Mouse (Mus musculus) liver, adult 2 months (tissue): Measurements from ENCODE around the gene Spata45. TPM values are rescaled to one million over a fixed set of nuclear protein-coding genes. Genes with fewer than 3 reads are reported as not detected.

ENCODE experiments used
- DNase-seq: peaks from one replicate; pipeline ENCODE4 v3.0.0-alpha.2; 2011; ENCODE audit warnings: low read depth, low spot score; ENCODE audit errors: extremely low read depth
- H3K27ac ChIP-seq: fragments of 200-500 bp; replicated peaks from 2 replicates; pipeline ENCODE4 v1.5.1; 2012; ENCODE audit warnings: low read depth, mild to moderate bottlenecking, control low read depth, inconsistent platforms, low read length; ENCODE audit not compliant: insufficient read depth
- H3K27me3 ChIP-seq: fragments of 200-500 bp; 2 replicates; pipeline ENCODE4 v1.6.1; 2012; ENCODE audit warnings: mild to moderate bottlenecking, moderate library complexity, low read length, inconsistent platforms; ENCODE audit not compliant: control insufficient read depth, insufficient read depth
- H3K36me3 ChIP-seq: fragments of 200-500 bp; 2 replicates; pipeline ENCODE4 v1.6.1; 2012; ENCODE audit warnings: low read length, inconsistent platforms; ENCODE audit not compliant: control insufficient read depth, insufficient read depth
- H3K4me1 ChIP-seq: fragments of 200-500 bp; 2 replicates; pipeline ENCODE4 v1.6.1; 2011; ENCODE audit warnings: low read length; ENCODE audit not compliant: control insufficient read depth, insufficient read depth
- H3K4me3 ChIP-seq: fragments of 200-500 bp; 2 replicates; pipeline ENCODE4 v1.5.1; 2011; ENCODE audit warnings: low read depth, mild to moderate bottlenecking, control low read depth, low read length, moderate library complexity; ENCODE audit not compliant: insufficient read depth
- H3K79me2 ChIP-seq: fragments of 200-500 bp; 2 replicates; pipeline ENCODE4 v1.6.1; 2012; ENCODE audit warnings: inconsistent platforms, mild to moderate bottlenecking, low read length, moderate library complexity; ENCODE audit not compliant: control insufficient read depth, insufficient read depth
- H3K9ac ChIP-seq: fragments of 200-500 bp; 2 replicates; pipeline ENCODE4 v1.6.1; 2012; ENCODE audit warnings: low read depth, mild to moderate bottlenecking, control low read depth, inconsistent platforms, low read length
- CTCF ChIP-seq: fragments of 200-500 bp; IDR thresholded peaks from 2 replicates; pipeline ENCODE4 v1.5.1; 2011; ENCODE audit warnings: low read depth, low read length, control low read depth
- POLR2A ChIP-seq: fragments of 200-500 bp; IDR thresholded peaks from 2 replicates; pipeline ENCODE4 v1.6.1; 2011; ENCODE audit warnings: low read length, control low read depth; ENCODE audit not compliant: insufficient read depth; ENCODE audit errors: extremely low read depth
- WGBS: fragments of 180-500 bp; shearing (Covaris S2); methylation state at CpG from one replicate; pipeline ENCODE4 v1.1.7; 2018; 5-methylcytosine and 5-hydroxymethylcytosine counted together
- polyA plus RNA-seq: library from polyadenylated mRNA; depleted of rRNA; stranded (reverse); fragments of >200 nt; gene quantifications from 2 replicates; pipeline ENCODE4 v1.2.3, GENCODE M21; 2012
- total RNA-seq: library from RNA; depleted of rRNA; stranded (reverse); fragments of >200 nt; gene quantifications from 2 replicates; pipeline ENCODE4 v1.2.3, GENCODE M21; 2014

The Spata45 gene
- total and polyA plus RNA-seq, 2 experiments = not detected

DNA sequence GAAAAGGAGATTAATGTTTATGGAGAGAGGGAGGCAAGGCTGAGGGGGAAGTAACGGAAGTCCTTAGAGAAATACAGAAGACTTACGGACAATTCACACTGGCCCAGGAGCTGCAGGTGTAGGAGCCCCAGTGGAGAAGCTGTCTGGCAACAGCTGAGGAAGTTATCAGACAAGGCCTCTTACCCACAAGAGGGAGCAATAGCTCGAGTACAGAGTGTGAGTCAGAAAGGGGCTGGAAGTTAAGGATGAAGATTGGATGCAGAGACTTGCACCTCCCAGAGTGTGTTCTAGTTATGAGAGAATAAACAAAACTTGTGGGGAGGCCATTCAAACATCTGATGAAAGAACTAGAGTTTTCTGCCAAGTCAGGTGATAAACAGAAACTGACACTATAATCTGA is 21.0 kb downstream of the Spata45 start:
- no peak for DNase-seq
- Histone ChIP-seq H3K79me2 (no peaks in the 10 kb centered on the region), H3K27me3 (no peaks in the 10 kb centered on the region), H3K27ac (no peak overlapping the region), H3K4me3 (no peak overlapping the region), H3K36me3 (peaks cover 5% of the 10 kb centered on the region; the same call in 1 of the 2 replicates), H3K9ac (no peak overlapping the region), H3K4me1 (no peaks in the 10 kb centered on the region)
- WGBS = 80% methylated on average over 3 of the region's 3 CpGs
- no peak for TF ChIP-seq CTCF
- TF ChIP-seq POLR2A = no peak

DNA sequence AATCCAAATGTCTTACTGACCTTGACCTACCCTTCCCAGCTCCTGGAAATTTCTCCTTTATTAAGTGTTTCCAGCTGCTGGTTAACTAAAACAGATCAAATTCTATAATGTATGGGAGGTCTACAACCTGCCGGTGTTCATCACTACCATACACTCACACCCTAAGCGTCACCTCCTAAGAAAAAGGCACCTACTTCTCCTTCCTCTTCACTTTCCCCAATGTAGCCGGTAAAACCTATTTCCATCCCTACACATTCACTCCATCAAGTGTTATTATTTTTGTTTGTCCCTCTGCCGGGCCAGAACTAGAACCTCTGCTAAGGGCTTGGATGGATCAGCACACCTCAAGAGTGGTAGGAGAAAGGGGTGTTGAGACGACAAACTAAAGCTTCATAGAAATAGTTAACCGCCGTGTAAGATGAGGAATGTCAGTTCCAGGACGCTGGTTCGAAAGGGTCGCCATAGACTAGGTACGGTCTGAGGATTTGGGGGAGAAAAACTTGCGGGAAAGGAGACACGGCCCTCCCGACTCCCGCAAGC is 25.9 kb downstream of the Spata45 start:
- 4% methylated on average over 15 of the region's 15 CpGs for WGBS
- Histone ChIP-seq H3K27me3 (no peaks in the 10 kb centered on the region), H3K4me3 (peak overlapping the region; percentile 82), H3K27ac (peak overlapping the region; percentile 58), H3K79me2 (no peaks in the 10 kb centered on the region; the same call in 1 of the 2 replicates), H3K9ac (peak overlapping the region; percentile 96), H3K4me1 (no peaks in the 10 kb centered on the region), H3K36me3 (peaks cover 2% of the 10 kb centered on the region; the same call in 1 of the 2 replicates)
- no peak for TF ChIP-seq POLR2A
- no peak for DNase-seq

DNA sequence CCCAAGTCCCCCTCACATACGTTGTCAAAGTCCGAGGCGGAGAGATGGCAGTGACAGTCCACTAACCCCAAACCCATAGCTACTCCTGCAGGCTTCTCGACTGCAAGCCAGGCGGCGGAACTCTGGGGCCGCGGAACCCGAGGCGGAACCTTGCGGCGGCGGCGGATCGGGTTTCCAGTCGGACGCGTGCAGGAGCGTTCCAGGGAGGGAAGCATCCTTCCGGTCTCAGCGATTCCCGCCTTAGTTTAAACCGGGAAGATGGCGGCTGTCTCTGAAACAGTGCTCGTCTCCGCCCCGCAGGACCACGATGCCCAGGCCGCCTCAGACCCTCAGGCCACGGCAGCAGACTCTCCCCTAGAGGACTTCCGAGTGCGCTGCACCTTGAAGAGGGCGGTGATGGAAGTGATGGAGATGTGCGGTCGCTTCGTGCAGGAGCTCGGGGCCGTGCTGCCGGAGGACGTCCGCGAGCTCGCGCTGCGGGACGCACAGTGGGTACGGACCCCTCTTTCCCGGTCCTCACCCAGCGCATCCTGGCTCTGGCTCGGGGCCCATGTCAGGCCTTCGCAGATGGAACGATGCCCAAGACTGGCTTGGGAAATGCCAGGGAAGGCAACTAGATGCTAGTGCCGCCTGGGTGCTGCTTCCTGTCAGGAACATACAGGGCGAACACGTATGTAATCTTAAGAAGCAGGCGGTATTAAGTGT is 26.5 kb downstream of the Spata45 start, which contains the start of the genes Tatdn3 and Nsl1:
TSS of gene Tatdn3 (minus strand) at position 152 of the 705 bp plus-strand sequence.
TSS of gene Nsl1 (plus strand) at position 232 of the 705 bp plus-strand sequence.
- H3K27ac ChIP-seq = peak within 1 kb of the TSS; percentile 58
- H3K4me3 ChIP-seq = peak within 1 kb of the TSS; percentile 82
- TF ChIP-seq CTCF (peak; percentile 45), POLR2A (peak; percentile 52; the same call in 1 of the 2 replicates)
- H3K36me3 ChIP-seq = no peaks in the 10 kb centered on the region
- no peaks in the 10 kb centered on the region for H3K27me3 ChIP-seq
- H3K79me2 ChIP-seq = no peaks in the 10 kb centered on the region; the same call in 1 of the 2 replicates
- DNase-seq = peak; percentile 58
- under 1% methylated on average over 56 of the region's 56 CpGs for WGBS
- peak within 1 kb of the TSS; percentile 96 for H3K9ac ChIP-seq
- no peaks in the 10 kb centered on the region for H3K4me1 ChIP-seq

DNA sequence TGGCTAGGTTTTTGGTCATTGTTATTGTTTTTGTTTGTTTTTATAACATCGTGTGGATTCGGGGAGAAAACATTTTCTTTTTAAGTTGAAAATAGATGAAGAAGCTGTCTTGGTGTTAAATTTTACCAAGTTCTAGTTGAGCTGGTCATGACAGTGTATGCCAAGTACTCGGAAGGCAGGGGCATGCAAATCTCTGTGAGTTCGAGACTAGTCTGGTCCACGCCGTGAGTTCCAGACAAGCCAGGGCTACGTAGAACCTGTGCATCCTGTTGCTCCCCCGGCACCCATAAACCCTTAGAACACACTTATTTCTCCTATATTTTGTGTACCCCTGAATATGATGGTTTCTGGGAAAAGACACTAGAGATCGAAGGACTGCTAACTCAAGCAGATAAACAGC is 27.3 kb downstream of the Spata45 start:
- TF ChIP-seq CTCF = no peak
- no peak for TF ChIP-seq POLR2A
- WGBS = 50% methylated on average over 9 of the region's 9 CpGs
- H3K27me3 ChIP-seq = no peaks in the 10 kb centered on the region
- H3K4me3 ChIP-seq = no peak overlapping the region
- H3K79me2 ChIP-seq = no peaks in the 10 kb centered on the region; the same call in 1 of the 2 replicates
- H3K4me1 ChIP-seq = no peaks in the 10 kb centered on the region
- H3K36me3 ChIP-seq = no peaks in the 10 kb centered on the region
- no peak overlapping the region for H3K9ac ChIP-seq
- no peak for DNase-seq
- no peak overlapping the region for H3K27ac ChIP-seq

DNA sequence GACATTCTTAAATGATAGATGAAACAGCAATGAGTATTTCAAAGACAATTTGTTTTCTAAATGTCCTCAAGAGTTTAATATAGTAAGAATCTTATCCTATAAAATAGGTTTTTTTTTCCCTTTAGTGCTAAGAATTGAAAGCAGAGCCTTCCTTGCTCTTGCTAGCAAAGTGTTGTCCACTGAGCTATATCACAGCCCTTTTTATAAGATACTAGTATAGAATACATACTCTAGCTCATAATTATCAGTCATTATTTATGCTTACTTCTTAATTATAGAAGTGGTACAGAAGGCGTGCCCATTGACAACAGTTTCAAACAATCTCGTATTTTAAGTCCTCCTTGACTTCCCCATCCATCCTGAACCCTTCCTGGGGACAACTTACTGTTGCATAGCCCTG is 28.1 kb downstream of the Spata45 start:
- no peak for DNase-seq
- H3K36me3 ChIP-seq = no peaks in the 10 kb centered on the region
- no peaks in the 10 kb centered on the region for H3K27me3 ChIP-seq
- 88% methylated on average over 2 of the region's 2 CpGs for WGBS
- H3K27ac ChIP-seq = no peak overlapping the region
- H3K9ac ChIP-seq = no peak overlapping the region
- no peaks in the 10 kb centered on the region for H3K4me1 ChIP-seq
- no peak for TF ChIP-seq CTCF
- TF ChIP-seq POLR2A = no peak
- H3K4me3 ChIP-seq = no peak overlapping the region
- H3K79me2 ChIP-seq = no peaks in the 10 kb centered on the region; the same call in 1 of the 2 replicates

DNA sequence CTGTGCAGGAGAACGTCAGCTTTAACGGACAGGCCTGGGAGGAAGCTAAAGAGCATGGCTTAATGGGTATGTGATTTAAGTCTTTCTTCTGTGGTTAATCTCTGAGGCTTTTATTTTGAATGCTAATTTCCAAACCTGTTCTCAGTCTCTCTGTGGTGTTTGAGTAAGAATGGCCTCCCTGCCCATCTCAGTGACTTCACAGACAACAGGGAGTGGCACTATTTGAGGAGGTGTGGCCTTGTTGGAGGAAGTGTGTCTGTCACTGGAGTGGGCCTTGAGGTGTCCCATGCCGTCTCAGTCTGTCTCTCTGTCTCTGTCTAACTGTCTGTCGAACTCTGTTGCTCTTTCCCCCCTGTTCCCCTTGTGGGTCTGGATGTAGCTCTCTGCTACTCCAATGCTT is 28.7 kb downstream of the Spata45 start:
- no peak overlapping the region for H3K9ac ChIP-seq
- 0 out of 2 replicates have a peak, but pooled peaks cover 1% of the 10 kb centered on the region for H3K4me1 ChIP-seq
- no peaks in the 10 kb centered on the region for H3K36me3 ChIP-seq
- H3K4me3 ChIP-seq = no peak overlapping the region
- no peaks in the 10 kb centered on the region; the same call in 1 of the 2 replicates for H3K79me2 ChIP-seq
- no peak for TF ChIP-seq POLR2A
- TF ChIP-seq CTCF = no peak
- no peaks in the 10 kb centered on the region for H3K27me3 ChIP-seq
- DNase-seq = no peak
- H3K27ac ChIP-seq = no peak overlapping the region
- 86% methylated on average over 4 of the region's 4 CpGs for WGBS
